Mouse (Mus musculus): ENCODE data around the gene Ndufb5. TPM values are rescaled to one million over a fixed set of nuclear protein-coding genes. Genes with fewer than 3 reads are reported as not detected.

The Ndufb5 gene
- polyA plus RNA-seq (2012; rRNA removed) = 177 and 230 TPM in 2 replicates

GRCm38 (mm10) chr3:32736244-32737171, at the start of gene Ndufb5:
Gene Ndufb5 (plus strand): TSS chr3:32736990.

GRCm38 (mm10) chr3:32705647-32706348, 31.0 kb upstream of the Ndufb5 start, which contains the start of gene Actl6a:
Gene Actl6a (plus strand): TSS chr3:32706298.

DNA sequence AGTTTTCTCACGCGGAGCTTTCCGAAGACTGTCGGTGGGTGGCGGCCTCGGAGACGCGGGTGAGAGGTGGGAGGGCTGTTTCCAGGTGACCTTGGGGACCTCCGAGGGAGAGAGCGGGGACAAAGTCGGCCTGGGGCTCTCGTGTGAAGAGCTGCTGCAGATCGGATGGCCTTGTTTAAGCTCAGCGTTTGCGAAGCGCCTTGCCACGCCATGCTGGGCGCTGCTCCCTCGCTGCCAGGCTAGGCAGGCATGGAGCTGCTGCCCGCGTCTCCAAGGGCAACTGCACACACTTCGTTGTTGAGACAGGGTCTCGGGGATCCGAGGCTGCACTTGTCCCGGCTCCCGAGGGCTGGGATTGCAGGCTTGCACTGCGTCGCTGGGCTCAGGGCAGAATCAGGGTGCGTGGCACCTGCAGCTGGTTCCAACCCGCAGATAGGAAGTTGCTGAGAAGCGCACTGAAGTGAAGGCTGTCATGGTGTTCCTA, 424 bp downstream of the Ndufb5 start, which contains the start of gene Mrpl47:
Mrpl47 (minus strand) TSS at position 434 of the 484 bp plus-strand sequence.

Other genes with a start within 250 kb of the Ndufb5 start
- gene Kcnmb3, start 244.8 kb upstream of the Ndufb5 start, polyA plus RNA-seq (2012; rRNA removed) = not detected in 2 replicates
- gene Zfp639, start 226.7 kb upstream of the Ndufb5 start, polyA plus RNA-seq (2012; rRNA removed) = 6.2 and 7.1 TPM in 2 replicates
- gene Mfn1, start 207.5 kb upstream of the Ndufb5 start, polyA plus RNA-seq (2012; rRNA removed) = 2.6 and 3.1 TPM in 2 replicates
- 3.9 and 4.1 TPM in 2 replicates for gene Gnb4, start 120.4 kb upstream of the Ndufb5 start, polyA plus RNA-seq (2012; rRNA removed)
- gene Actl6a, start 30.7 kb upstream of the Ndufb5 start, polyA plus RNA-seq (2012; rRNA removed) = 3.4 and 3.8 TPM in 2 replicates
- 0.18 and 0.43 TPM in 2 replicates for gene Mrpl47, start 615 bp downstream of the Ndufb5 start, polyA plus RNA-seq (2012; rRNA removed)
- 0.88 and 2.0 TPM in 2 replicates for gene Usp13, start 80.6 kb downstream of the Ndufb5 start, polyA plus RNA-seq (2012; rRNA removed)